Mouse (Mus musculus) embryonic facial prominence, embryonic 10.5 days (tissue): ENCODE data around the gene Npw. TPM values are rescaled to one million over a fixed set of nuclear protein-coding genes. Genes with fewer than 3 reads are reported as not detected.

ENCODE experiments used
- DNase-seq: peaks from one replicate; pipeline ENCODE4 v3.0.0-alpha.2; 2017; ENCODE audit warnings: low spot score
- H3K27ac ChIP-seq: fragments of 300-500 bp; sonication (generic); replicated peaks from 2 replicates; pipeline ENCODE4 v1.5.1; 2016; ENCODE audit warnings: mild to moderate bottlenecking
- H3K27me3 ChIP-seq: fragments of 300-500 bp; sonication (generic); replicated peaks from 2 replicates; pipeline ENCODE4 v1.6.1; 2016; ENCODE audit warnings: low read depth, mild to moderate bottlenecking; ENCODE audit not compliant: poor library complexity, severe bottlenecking
- H3K36me3 ChIP-seq: fragments of 300-500 bp; sonication (generic); replicated peaks from 2 replicates; pipeline ENCODE4 v1.6.1; 2016; ENCODE audit warnings: mild to moderate bottlenecking, moderate library complexity
- H3K4me1 ChIP-seq: fragments of 300-500 bp; sonication (generic); 2 replicates; pipeline ENCODE4 v1.6.1; 2016
- H3K4me3 ChIP-seq: fragments of 300-500 bp; sonication (generic); 2 replicates; pipeline ENCODE4 v1.5.1; 2016; ENCODE audit warnings: mild to moderate bottlenecking, moderate library complexity
- H3K9me3 ChIP-seq: fragments of 300-500 bp; sonication (generic); 2 replicates; pipeline ENCODE4 v1.6.1; 2016; ENCODE audit warnings: mild to moderate bottlenecking
- WGBS: fragments of 180-500 bp; shearing (Covaris S2); methylation state at CpG from one replicate; pipeline ENCODE4 v1.1.7; 2016; 5-methylcytosine and 5-hydroxymethylcytosine counted together
- polyA plus RNA-seq: library from polyadenylated mRNA; unstranded; fragments of >200 nt; fragmentation: Nextera tagmentation; extraction: Ambion mirVana; gene quantifications from 2 replicates; pipeline ENCODE4 v1.2.1, GENCODE M21; 2016

Npw gene
- polyA plus RNA-seq, 1 experiment from 2014 or later = not detected

DNA sequence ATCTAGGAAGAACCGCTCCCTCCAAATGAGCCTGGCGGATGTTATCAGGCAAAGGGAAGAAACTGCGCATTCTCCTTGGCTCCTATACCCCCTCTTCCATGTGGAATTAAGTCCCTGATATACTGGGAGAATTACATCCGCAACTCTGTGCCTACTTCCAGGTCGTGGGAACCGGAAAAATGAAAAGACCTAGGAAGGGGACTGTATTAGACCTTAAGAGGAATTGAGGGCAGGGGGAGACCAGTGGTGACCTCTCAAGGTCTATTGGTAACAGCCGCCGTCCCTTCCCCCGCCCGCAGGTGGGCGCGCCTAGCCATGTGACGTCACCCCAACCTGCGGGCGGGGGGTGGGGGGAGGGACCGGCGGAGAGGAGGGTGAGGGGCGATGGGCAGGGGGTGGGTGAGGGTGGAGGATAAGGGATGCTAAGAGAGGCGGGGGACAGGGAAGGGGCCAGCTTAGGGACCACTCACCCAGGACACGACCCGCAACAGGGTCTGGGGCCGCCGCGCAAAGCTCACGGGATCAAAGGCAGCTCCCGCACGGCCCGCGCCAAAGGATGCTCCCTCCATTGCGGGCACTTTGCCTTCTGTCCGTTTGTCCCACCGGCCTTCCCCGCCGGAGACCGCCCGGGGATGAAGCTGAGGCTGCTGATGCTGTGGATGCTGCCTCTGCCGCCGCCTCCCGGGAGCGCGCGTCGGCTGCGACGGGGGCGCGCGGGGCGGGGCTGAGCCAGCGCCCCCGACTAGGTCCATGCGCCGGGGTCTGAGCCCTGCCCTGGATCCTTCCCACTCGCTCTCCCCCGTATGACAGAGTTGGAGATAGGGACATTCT is 31.2 kb upstream of the Npw start, which contains the start of gene Syngr3:
Gene Syngr3, minus strand, starts transcription at position 705 of the 831 bp plus-strand sequence.
- peak within 1 kb of the TSS; percentile 80 for H3K4me3 ChIP-seq
- H3K27me3 ChIP-seq = peaks cover 58% of the 10 kb centered on the region
- H3K27ac ChIP-seq = peak within 1 kb of the TSS; percentile 66
- under 1% methylated on average over 55 of the region's 55 CpGs for WGBS
- H3K36me3 ChIP-seq = peaks cover 23% of the 10 kb centered on the region
- H3K9me3 ChIP-seq = no peaks in the 10 kb centered on the region
- H3K4me1 ChIP-seq = peaks cover 35% of the 10 kb centered on the region
- peak; percentile 57 for DNase-seq

GRCm38 (mm10) chr17:24687599-24687998 is 29.3 kb upstream of the Npw start:
- Histone ChIP-seq H3K27ac (no peak overlapping the region), H3K36me3 (peaks cover 9% of the 10 kb centered on the region), H3K4me3 (peak overlapping the region; percentile 50), H3K9me3 (no peaks in the 10 kb centered on the region), H3K27me3 (peaks cover 58% of the 10 kb centered on the region), H3K4me1 (peaks cover 31% of the 10 kb centered on the region)
- no peak for DNase-seq
- 18% methylated on average over 23 of the region's 23 CpGs for WGBS

DNA sequence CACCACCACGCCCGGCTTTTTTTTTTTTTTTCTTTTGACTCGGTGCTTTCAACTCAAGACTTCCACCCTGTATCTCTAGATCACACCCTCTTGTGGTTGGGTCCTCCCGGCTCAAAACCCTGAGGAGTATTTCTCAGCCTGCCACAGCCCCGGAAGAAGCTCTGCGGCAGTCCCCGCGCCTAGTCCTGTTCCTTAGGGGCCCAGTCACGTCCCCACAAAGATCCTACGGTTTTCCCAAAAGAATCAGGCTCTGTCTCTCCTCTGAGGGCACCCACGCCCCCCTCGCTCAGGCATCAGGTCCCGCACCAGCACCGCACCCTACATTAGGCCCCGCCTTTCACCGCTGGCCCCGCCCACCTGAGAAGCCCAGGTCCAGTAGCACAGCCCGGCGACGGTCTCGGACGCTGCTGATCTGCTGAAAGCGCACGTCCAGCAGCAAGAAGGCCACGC is 28.9 kb upstream of the Npw start:
- Histone ChIP-seq H3K9me3 (no peaks in the 10 kb centered on the region), H3K36me3 (peaks cover 9% of the 10 kb centered on the region), H3K4me1 (peaks cover 31% of the 10 kb centered on the region), H3K27me3 (peaks cover 58% of the 10 kb centered on the region), H3K4me3 (peak overlapping the region; percentile 50), H3K27ac (no peak overlapping the region)
- DNase-seq = peak; percentile 63
- 2% methylated on average over 25 of the region's 25 CpGs for WGBS

DNA sequence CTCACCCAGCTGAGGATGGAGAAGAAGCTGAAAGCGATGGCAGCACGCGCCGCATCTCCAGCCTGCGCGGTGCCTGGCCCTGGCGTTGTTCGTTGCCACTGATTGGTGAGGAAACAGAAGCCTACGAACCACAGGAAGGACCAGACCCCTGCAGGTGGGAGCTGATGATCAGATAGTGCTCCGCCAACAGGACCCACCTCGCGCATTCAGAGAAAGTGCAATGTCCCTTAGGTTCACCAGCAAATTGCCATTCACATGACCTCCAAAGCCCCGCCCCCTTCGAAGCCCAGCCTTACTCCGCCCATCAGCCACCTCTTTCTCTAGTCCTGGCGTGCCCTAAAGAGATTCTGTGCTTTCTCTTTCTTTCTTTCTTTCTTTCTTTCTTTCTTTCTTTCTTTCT is 28.3 kb upstream of the Npw start:
- DNase-seq = peak; percentile 64
- 32% methylated on average over 16 of the region's 16 CpGs for WGBS

DNA sequence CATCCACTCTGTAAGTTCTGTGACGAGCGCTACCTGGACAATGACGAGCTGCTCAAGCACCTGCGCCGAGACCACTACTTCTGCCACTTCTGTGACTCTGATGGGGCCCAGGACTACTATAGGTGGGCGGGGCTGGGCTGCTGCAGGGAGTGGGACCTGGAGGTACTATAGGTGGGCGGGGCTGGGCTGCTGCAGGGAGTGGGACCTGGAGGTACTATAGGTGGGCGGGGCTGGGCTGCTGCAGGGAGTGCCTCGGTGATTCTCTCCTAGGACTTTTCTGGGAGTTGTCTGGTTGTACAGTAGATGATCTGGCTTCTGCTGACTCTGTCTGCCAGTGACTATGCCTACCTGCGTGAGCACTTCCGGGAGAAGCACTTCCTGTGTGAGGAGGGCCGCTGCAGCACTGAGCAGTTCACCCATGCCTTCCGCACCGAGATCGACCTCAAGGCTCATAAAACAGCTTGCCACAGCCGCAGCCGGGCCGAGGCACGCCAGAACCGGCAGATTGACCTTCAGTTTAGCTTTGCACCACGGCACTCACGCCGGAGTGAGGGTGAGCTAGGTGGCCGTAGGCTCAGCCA is 19.3 kb upstream of the Npw start:
- Histone ChIP-seq H3K9me3 (no peaks in the 10 kb centered on the region), H3K27me3 (no peaks in the 10 kb centered on the region), H3K4me1 (peaks cover 14% of the 10 kb centered on the region; the same call in 1 of the 2 replicates), H3K36me3 (peaks cover 77% of the 10 kb centered on the region), H3K4me3 (no peak overlapping the region), H3K27ac (no peak overlapping the region)
- DNase-seq = no peak
- WGBS = 94% methylated on average over 24 of the region's 24 CpGs

More for the DNA sequence above, 28.3 kb upstream of the Npw start:
- peaks cover 12% of the 10 kb centered on the region for H3K36me3 ChIP-seq
- H3K27me3 ChIP-seq = peaks cover 58% of the 10 kb centered on the region
- peaks cover 31% of the 10 kb centered on the region for H3K4me1 ChIP-seq
- peak overlapping the region; percentile 34 for H3K4me3 ChIP-seq
- no peak overlapping the region for H3K27ac ChIP-seq
- H3K9me3 ChIP-seq = no peaks in the 10 kb centered on the region

- Histone ChIP-seq H3K36me3 (peaks cover 70% of the 10 kb centered on the region), H3K27ac (no peak overlapping the region), H3K4me1 (peaks cover 21% of the 10 kb centered on the region), H3K27me3 (no peaks in the 10 kb centered on the region), H3K4me3 (no peak overlapping the region), H3K9me3 (no peaks in the 10 kb centered on the region)
- WGBS = 96% methylated on average over 5 of the region's 5 CpGs
- no peak for DNase-seq
Observed at GRCm38 (mm10) chr17:24676877-24677276, 18.6 kb upstream of the Npw start.

DNA sequence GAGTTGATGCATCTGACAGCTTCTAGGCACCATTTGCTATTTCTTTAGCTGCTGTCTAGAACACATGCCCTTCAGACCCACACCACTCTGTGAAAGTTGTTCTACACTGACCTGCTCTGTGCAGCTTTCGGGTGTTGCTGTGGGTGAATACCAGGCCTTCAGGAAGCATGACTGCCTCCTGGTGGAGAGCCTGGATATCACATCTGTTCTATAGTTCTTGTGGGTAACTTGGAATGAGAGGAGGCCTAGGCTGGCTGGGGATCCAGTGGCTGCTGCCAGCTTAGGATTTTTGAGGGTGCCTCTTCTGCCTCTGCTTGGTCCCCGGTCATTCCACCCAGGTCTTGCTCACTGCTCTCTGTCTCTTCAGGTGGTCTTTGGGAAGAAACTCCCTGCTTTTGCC is 17.9 kb upstream of the Npw start:
- Histone ChIP-seq H3K36me3 (peaks cover 63% of the 10 kb centered on the region), H3K27ac (no peak overlapping the region), H3K4me1 (peaks cover 28% of the 10 kb centered on the region), H3K9me3 (no peaks in the 10 kb centered on the region), H3K27me3 (no peaks in the 10 kb centered on the region), H3K4me3 (no peak overlapping the region)
- 66% methylated on average over 2 of the region's 2 CpGs for WGBS
- DNase-seq = peak; percentile 74

DNA sequence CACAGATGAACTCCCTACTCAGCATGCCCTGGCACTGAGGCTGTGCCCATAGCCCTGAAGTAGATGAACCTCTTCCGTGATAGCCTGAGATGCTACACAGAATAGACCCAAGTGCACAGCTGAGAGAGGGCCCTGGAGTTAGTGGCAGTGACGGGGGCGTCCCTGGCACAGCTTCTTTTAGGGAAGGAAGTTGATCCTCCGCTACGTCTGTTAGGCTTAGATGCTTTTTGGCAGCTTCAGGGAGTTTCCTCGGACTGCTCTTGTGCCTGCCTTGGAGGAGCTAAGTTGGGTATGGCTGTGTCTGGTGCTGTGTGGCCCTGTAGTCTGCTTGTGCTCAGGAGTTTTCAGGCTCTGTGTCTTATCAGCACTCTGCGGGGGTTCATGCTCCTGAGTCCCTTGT is 16.0 kb upstream of the Npw start:
- WGBS = 89% methylated on average over 7 of the region's 7 CpGs
- H3K4me3 ChIP-seq = no peak overlapping the region

GRCm38 (mm10) chr17:24672141-24672540 is 13.9 kb upstream of the Npw start:
- Histone ChIP-seq H3K4me1 (peaks cover 49% of the 10 kb centered on the region), H3K4me3 (peak overlapping the region; percentile 81), H3K9me3 (no peaks in the 10 kb centered on the region), H3K36me3 (peaks cover 23% of the 10 kb centered on the region), H3K27me3 (no peaks in the 10 kb centered on the region), H3K27ac (no peak overlapping the region)
- DNase-seq = peak; percentile 41
- 32% methylated on average over 5 of the region's 5 CpGs for WGBS

More for the DNA sequence above, 16.0 kb upstream of the Npw start:
- Histone ChIP-seq H3K4me1 (peaks cover 41% of the 10 kb centered on the region), H3K27me3 (no peaks in the 10 kb centered on the region), H3K9me3 (no peaks in the 10 kb centered on the region), H3K36me3 (peaks cover 44% of the 10 kb centered on the region), H3K27ac (no peak overlapping the region)
- no peak for DNase-seq

- H3K4me1 ChIP-seq = peaks cover 49% of the 10 kb centered on the region
- H3K36me3 ChIP-seq = peaks cover 15% of the 10 kb centered on the region
- WGBS = 72% methylated on average over 5 of the region's 5 CpGs
- no peaks in the 10 kb centered on the region for H3K9me3 ChIP-seq
- no peak for DNase-seq
- no peaks in the 10 kb centered on the region for H3K27me3 ChIP-seq
- H3K4me3 ChIP-seq = peak overlapping the region; percentile 81
- H3K27ac ChIP-seq = no peak overlapping the region
Observed at GRCm38 (mm10) chr17:24671346-24671745, 13.1 kb upstream of the Npw start.

- Histone ChIP-seq H3K4me1 (peaks cover 49% of the 10 kb centered on the region), H3K4me3 (peak overlapping the region; percentile 81), H3K27ac (peak overlapping the region; percentile 90), H3K9me3 (no peaks in the 10 kb centered on the region), H3K36me3 (0 out of 2 replicates have a peak, but pooled peaks cover 14% of the 10 kb centered on the region), H3K27me3 (no peaks in the 10 kb centered on the region)
- DNase-seq = no peak
- WGBS = 16% methylated on average over 8 of the region's 8 CpGs
Observed at GRCm38 (mm10) chr17:24670246-24670844, 12.1 kb upstream of the Npw start.

GRCm38 (mm10) chr17:24669545-24670245 is 11.4 kb upstream of the Npw start, which contains the start of gene Zfp598:
Zfp598 (plus strand) TSS chr17:24669687.
- Histone ChIP-seq H3K36me3 (0 out of 2 replicates have a peak, but pooled peaks cover 14% of the 10 kb centered on the region), H3K4me3 (peak within 1 kb of the TSS; percentile 81), H3K27ac (peak within 1 kb of the TSS; percentile 90), H3K9me3 (no peaks in the 10 kb centered on the region), H3K4me1 (peaks cover 49% of the 10 kb centered on the region), H3K27me3 (no peaks in the 10 kb centered on the region)
- DNase-seq = peak; percentile 96
- WGBS = under 1% methylated on average over 80 of the region's 80 CpGs
